In genomic region chrX:12502364-12502763, GRCm38 (mm10) we compare ENCODE assay signal across 25 mouse cellular contexts.
DNase-seq lines count a peak whose midpoint lies in the region; ATAC-seq and TF ChIP-seq lines count a peak whose summit lies in the region.
"Had no signal": no experiment of that assay in that cellular context is flagged by ENCODE, and none has a peak within 500 bp of the region (broad histone marks: within the 10 kb centered on the region; RNA-seq: fewer than 3 reads in every experiment).

No protein-coding gene starts in this region.

- no peak for TF ChIP-seq POLR2A in liver, adult 2 months (IDR thresholded peaks at IDR 0.05; ENCODE audit: extremely low read depth, insufficient read depth, low read length)

- no peak overlapping the region for H3K4me3 ChIP-seq in liver, adult 2 months (ENCODE audit: insufficient read depth, low read depth, low read length)
- H3K4me3 ChIP-seq in midbrain, embryonic 11.5 days (ENCODE audit: low read depth, low read length), result no peak overlapping the region
- no peak overlapping the region for H3K4me3 ChIP-seq in midbrain, embryonic 15.5 days
- H3K4me3 ChIP-seq: embryonic facial prominence, embryonic 12.5 days; embryonic facial prominence, embryonic 15.5 days; gastrocnemius, adult 2 months; heart, embryonic 10.5 days; heart, embryonic 13.5 days; hindbrain, embryonic 15.5 days had no signal

- no peaks in the 10 kb centered on the region for H3K9me3 ChIP-seq in midbrain, embryonic 11.5 days (ENCODE audit: control insufficient read depth, low read length)
- no peaks in the 10 kb centered on the region for H3K9me3 ChIP-seq in midbrain, embryonic 15.5 days
- H3K9me3 ChIP-seq: embryonic facial prominence, embryonic 12.5 days; embryonic facial prominence, embryonic 15.5 days; G1E; heart, embryonic 10.5 days; heart, embryonic 13.5 days; hindbrain, embryonic 15.5 days had no signal

- no peak overlapping the region for H3K9ac ChIP-seq in liver, adult 2 months (ENCODE audit: low read depth, low read length)
- H3K9ac ChIP-seq in midbrain, embryonic 11.5 days (ENCODE audit: low read length), result no peak overlapping the region
- H3K9ac ChIP-seq in midbrain, embryonic 15.5 days, result no peak overlapping the region
- H3K9ac ChIP-seq: embryonic facial prominence, embryonic 12.5 days; embryonic facial prominence, embryonic 15.5 days; forebrain, postnatal 0 days; heart, embryonic 13.5 days; hindbrain, embryonic 15.5 days had no signal

- 29% methylated on average over 4 of the region's 4 CpGs for WGBS in liver, adult 2 months
- 60% methylated on average over 4 of the region's 4 CpGs for WGBS in midbrain, embryonic 11.5 days
- whole genome bisulfite sequencing in midbrain, embryonic 15.5 days, result 51% methylated on average over 4 of the region's 4 CpGs

- DNase-seq in liver, adult 2 months (ENCODE audit: extremely low read depth, low read depth, low spot score), result peak; percentile 81
- DNase-seq in liver, result no peak
- DNase-seq in midbrain, embryonic 11.5 days (ENCODE audit: low spot score, missing footprints), result peak; percentile 82
- DNase-seq in retina, postnatal 1 day, result peak; percentile 8
- DNase-seq in retina, embryonic 14.5 days (ENCODE audit: low spot score), result no peak
- DNase-seq: B cell, adult 2 months; cerebellum, adult 11 months; cerebellum, adult 2 months; cerebellum, adult 9-11 months; cerebellum, postnatal 25 days; forebrain, postnatal 0 days; gastrocnemius, adult 2 months; gastrocnemius, postnatal 14 days; heart, adult 18-20 months; heart, postnatal 14 days; heart, postnatal 4 days had no signal

- no peak overlapping the region for H3K4me2 ChIP-seq in midbrain, embryonic 11.5 days
- no peak overlapping the region for H3K4me2 ChIP-seq in midbrain, embryonic 15.5 days
- H3K4me2 ChIP-seq: embryonic facial prominence, embryonic 12.5 days; embryonic facial prominence, embryonic 15.5 days; heart, embryonic 13.5 days; hindbrain, embryonic 15.5 days had no signal

- peaks cover 25% of the 10 kb centered on the region for H3K4me1 ChIP-seq in liver, adult 2 months (ENCODE audit: control insufficient read depth, insufficient read depth, low read length)
- 0 out of 2 replicates have a peak, but pooled peaks cover 2% of the 10 kb centered on the region for H3K4me1 ChIP-seq in midbrain, embryonic 11.5 days (ENCODE audit: control insufficient read depth, insufficient read depth, low read length)
- no peaks in the 10 kb centered on the region for H3K4me1 ChIP-seq in midbrain, embryonic 15.5 days
- H3K4me1 ChIP-seq: embryonic facial prominence, embryonic 12.5 days; embryonic facial prominence, embryonic 15.5 days; heart, embryonic 10.5 days; heart, embryonic 13.5 days; hindbrain, embryonic 15.5 days had no signal

- peak overlapping the region; percentile 18; the same call in 1 of the 2 replicates for H3K27ac ChIP-seq in liver, adult 2 months (replicated peaks; ENCODE audit: insufficient read depth, low read depth, low read length)
- H3K27ac ChIP-seq in midbrain, embryonic 11.5 days (ENCODE audit: low read depth, low read length), result no peak overlapping the region
- no peak overlapping the region for H3K27ac ChIP-seq in midbrain, embryonic 15.5 days
- H3K27ac ChIP-seq: embryonic facial prominence, embryonic 12.5 days; embryonic facial prominence, embryonic 15.5 days; gastrocnemius, adult 2 months; heart, embryonic 10.5 days; heart, embryonic 13.5 days; hindbrain, embryonic 15.5 days had no signal

- no peaks in the 10 kb centered on the region for H3K27me3 ChIP-seq in liver, adult 2 months (ENCODE audit: control insufficient read depth, insufficient read depth, low read length)
- H3K27me3 ChIP-seq in midbrain, embryonic 11.5 days (ENCODE audit: control insufficient read depth, insufficient read depth, low read length), result no peaks in the 10 kb centered on the region
- H3K27me3 ChIP-seq in midbrain, embryonic 15.5 days (replicated peaks), result no peaks in the 10 kb centered on the region
- H3K27me3 ChIP-seq: CH12.LX; embryonic facial prominence, embryonic 12.5 days; hindbrain, embryonic 15.5 days had no signal

- TF ChIP-seq CTCF in liver, adult 2 months (IDR thresholded peaks at IDR 0.05; ENCODE audit: low read depth, low read length), result no peak

- no peaks in the 10 kb centered on the region for H3K79me2 ChIP-seq in liver, adult 2 months (ENCODE audit: control insufficient read depth, insufficient read depth, low read length)

- 0 out of 2 replicates have a peak, but pooled peaks have one; percentile 27 for ATAC-seq in midbrain, embryonic 11.5 days (ENCODE audit: low FRiP score)
- no peak for ATAC-seq in midbrain, embryonic 15.5 days (replicated peaks)
- ATAC-seq: forebrain, embryonic 14.5 days; forebrain, postnatal 0 days had no signal

- no peaks in the 10 kb centered on the region for H3K36me3 ChIP-seq in liver, adult 2 months (ENCODE audit: control insufficient read depth, insufficient read depth, low read length)
- no peaks in the 10 kb centered on the region for H3K36me3 ChIP-seq in midbrain, embryonic 11.5 days (ENCODE audit: control insufficient read depth, insufficient read depth, low read length)
- no peaks in the 10 kb centered on the region for H3K36me3 ChIP-seq in midbrain, embryonic 15.5 days (replicated peaks)
- H3K36me3 ChIP-seq: embryonic facial prominence, embryonic 12.5 days; embryonic facial prominence, embryonic 15.5 days; G1E; heart, embryonic 10.5 days; heart, embryonic 13.5 days; hindbrain, embryonic 15.5 days had no signal

Comparison
In these comparisons a context has a peak if more than half of its experiments do, and no peak if none do; other contexts are left out.
1. DNase-seq: peak in liver, adult 2 months (single experiment), midbrain, embryonic 11.5 days (single experiment) and retina, postnatal 1 day (single experiment); none in liver (single experiment) and retina, embryonic 14.5 days (single experiment).